Mouse (Mus musculus) brain, adult 2 months (tissue): Measurements from ENCODE around the gene Srf.
"Not testable (repeated sequence)": the region's sequence is repeated elsewhere in the genome, so short reads cannot be mapped to it uniquely, and the experiment has no call there.

Experiments used
- DNase-seq: peaks from one replicate; pipeline ENCODE4 v3.0.0; 2011; ENCODE audit warnings: low read depth, low spot score

Srf gene

DNA sequence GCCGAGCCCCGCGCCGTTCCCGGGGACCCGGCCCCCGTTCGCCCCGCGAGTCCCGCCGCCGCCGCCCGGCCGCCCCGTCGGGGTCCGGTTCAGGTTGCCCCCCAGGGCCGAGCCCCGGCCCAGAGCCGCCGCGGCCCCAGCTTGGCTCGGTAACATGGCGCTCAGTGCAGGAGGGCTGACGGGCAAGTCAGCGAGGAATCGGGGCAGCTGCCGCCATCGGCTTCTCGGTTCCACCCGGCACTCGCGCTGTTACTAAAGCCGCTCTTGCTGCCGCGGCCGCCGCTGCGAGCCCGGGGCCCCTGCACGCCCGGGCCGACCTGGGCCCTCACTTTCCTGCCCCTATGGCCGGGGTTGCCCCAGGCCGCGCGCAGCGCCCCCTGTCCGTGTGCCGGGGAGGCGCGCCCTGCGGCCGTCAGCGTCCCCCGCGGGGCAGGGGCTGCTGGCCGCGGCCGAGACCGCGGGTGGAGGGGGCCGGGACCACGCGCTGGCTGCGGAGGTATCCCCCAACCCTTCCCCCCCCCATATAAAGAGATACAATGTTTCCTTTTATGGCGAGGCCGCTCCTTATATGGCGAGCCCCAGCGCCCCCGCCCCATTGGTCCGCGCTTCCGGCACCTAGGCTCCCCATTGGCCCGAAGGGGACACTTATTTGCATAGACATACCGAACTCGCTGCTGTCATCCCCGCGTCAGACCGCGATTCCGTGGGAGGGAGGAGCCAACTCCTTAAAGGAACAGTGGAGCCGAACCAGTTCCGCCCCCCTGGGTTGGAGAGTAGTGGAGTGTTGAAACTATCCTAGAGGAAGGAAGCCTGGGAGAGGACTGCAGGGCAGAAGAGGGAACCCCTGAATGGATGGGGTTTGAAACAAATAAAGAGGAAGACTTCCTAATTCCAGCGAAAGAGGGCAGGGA lies at the start of gene Srf:
Gene Srf, minus strand, starts transcription at position 503 of the 911 bp plus-strand sequence.
- peak; percentile 99 for DNase-seq

DNA sequence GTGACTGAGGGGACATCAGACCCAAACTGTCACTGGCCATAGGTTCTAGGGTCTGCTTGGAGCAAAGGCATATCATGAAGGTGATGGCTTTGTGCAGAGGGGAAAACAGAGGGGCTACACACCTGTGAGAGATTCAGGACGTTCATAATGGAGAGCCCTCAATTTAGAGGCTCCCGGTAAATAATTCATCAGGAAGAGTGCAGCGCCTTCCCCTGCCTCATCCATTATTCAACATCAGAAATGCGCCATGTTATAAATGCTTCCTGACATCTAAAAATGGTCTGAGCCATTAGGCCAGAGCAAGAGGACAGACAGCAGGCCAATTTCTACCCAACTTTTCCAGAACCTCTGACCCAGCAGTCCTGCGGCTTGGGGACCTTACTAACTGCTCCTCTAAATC lies 49.2 kb upstream of the Srf start:
- no peak for DNase-seq

- no peak for DNase-seq
These were observed 47.3 kb upstream of the Srf start for GRCm38 (mm10) chr17:46603229-46603628.

GRCm38 (mm10) chr17:46602212-46602611 lies 46.2 kb upstream of the Srf start:
- DNase-seq = no peak

GRCm38 (mm10) chr17:46600569-46600968 lies 44.6 kb upstream of the Srf start:
- no peak for DNase-seq

DNA sequence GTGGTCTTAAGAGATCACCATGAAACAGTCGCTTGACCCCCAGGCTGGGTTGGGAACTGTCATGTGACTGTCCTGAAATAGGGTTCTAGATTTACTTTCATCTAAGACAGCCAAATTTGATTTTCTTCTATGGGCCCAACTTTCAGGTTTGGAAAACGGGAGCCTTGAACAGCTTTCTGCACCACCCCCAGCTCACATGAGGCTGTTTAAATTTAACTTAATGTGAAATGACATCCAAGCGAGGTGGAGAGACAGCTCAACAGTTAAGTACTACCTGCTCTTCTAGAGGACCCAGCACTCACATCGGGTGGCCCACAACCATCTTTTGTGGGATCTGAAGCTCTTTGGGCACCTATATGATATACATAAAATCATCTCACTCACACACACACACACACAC lies 43.0 kb upstream of the Srf start:
- peak; percentile 59 for DNase-seq

DNA sequence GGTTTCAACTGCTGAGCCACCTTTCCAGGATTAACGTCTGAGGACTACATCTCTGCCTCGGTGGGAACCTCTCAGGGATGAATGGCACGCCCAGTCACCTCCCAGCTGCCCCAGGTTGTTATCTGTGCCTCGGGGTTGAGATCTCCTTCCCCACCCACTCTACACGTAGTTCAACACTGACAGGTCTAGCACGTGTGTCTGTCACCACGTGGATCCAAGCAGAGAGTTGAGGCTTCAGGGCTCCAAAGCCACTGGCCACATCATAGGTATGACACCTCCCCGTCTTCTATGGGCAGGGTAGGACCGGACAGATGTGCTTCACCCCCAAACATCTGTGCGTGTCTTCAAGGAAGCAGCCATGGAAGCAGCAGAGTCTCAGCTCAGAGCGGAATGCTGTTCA lies 42.0 kb upstream of the Srf start:
- no peak for DNase-seq

DNA sequence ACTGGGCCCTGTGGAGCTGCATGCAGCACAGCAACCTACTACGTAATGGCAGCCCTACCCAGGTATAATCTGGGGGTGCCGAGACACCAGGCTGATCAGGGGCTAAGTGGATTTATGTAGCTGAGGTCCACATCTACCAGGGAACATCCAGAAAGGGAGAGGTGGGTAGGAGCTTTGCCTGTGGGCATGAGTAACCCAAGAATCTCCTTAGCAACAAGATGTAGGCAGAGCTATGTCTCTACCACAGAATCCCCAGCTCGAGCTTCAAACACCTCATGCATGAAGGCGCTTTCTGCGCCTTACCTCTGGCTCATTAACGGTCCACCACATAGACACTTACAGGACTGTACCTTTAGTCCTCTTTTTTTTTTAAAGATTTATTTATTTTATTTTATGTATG lies 39.4 kb upstream of the Srf start:
- peak; percentile 71 for DNase-seq

DNA sequence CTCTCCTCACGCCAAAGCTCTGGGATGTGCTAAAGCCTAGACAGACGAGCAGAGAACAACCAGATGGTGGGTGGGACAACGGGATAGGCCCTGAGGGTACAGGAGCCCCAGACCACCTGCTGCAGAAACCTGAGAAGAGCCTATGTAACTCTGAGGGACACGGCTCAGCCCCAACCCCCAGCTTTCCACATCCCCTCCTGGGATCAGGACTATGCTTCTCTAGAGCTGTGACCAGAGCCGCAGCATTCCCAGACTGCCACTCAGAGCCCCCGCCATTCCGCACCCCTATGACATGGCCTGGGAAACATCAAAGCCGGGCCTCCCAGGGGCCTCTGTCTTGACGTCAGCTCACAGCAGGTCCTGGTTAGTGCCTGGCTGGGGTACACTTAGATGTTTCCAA lies 38.6 kb upstream of the Srf start:
- no peak for DNase-seq

DNA sequence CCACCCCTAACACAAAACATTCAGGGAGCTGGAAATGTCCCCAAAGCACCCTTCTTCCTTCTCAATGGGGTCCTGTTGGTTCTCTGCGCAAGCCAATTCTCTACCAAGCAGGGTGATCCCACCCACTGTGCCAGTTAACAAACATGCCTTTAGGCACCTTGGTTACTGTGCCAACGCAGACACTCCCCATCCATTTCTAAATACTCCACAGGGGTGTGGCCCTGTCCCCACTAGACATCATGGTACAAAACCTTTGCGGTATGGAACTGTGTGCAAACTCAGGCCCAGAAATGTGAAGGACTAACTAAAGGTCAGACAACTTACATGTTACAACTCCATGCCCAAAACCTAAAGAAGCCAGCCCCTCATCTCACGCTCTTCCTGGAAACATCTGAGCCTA lies 37.1 kb upstream of the Srf start:
- DNase-seq = no peak

DNA sequence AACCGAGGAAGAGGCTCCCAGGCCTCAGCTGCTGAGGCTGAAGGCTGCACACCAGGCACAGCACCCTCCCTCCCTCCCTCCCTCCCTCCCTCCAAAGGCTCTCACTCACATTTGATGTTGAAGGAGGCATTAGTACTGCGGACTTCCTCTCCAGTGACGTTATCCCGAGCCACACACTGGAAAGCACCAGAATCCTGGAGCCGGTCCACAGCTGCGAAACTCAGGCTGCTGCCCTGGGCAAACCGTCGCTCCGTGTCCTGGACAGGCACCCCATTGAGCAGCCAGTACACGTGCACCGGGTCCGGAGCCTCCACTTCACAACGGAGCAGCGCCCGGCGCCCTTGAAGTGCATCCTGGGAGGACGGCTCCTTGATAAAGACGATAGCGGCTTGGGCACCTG lies 35.4 kb upstream of the Srf start:
- peak; percentile 51 for DNase-seq

DNA sequence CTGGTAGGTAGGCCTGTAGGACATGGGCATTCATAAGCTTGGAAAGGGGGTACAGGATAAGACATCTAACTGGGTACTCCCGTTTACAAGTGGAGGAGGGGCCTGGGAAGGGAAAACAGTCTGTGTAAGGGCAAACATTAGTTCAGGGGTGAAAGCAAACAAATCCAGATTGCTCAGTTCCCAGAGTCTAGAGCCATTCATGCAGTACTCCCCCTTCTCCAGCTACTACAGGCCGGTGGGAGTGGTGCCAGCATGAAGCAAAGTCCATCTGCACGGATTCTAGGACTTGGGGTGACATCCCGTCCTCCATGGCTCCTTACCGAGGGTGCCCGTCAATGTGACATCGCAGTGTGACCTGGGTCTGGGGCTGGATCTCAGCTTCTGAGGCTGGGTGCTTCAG lies 34.5 kb upstream of the Srf start:
- no peak for DNase-seq

GRCm38 (mm10) chr17:46589635-46590314 lies 33.8 kb upstream of the Srf start:
- peak; percentile 61 for DNase-seq

- peak; percentile 21 for DNase-seq
These were observed 32.9 kb upstream of the Srf start for GRCm38 (mm10) chr17:46588913-46589312.

DNA sequence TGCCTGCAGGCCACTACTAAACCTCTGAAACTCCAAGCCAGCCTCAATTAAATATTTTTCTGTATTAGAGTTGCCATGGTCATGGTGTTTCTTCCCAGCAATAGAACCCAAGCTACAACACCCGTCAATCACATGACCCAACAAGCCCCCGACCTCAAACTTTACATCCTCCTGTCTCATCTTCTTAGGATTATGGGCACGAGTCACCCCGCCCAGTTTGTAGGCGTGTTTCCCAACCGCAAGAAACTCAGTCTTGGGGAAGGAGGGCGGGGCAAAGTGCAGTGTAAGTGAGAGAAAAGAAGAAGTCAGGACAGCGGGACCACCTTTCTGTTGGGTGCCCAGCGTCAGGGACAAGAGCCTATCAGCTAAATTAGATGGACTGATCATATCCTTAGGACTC lies 32.2 kb upstream of the Srf start:
- no peak for DNase-seq

DNA sequence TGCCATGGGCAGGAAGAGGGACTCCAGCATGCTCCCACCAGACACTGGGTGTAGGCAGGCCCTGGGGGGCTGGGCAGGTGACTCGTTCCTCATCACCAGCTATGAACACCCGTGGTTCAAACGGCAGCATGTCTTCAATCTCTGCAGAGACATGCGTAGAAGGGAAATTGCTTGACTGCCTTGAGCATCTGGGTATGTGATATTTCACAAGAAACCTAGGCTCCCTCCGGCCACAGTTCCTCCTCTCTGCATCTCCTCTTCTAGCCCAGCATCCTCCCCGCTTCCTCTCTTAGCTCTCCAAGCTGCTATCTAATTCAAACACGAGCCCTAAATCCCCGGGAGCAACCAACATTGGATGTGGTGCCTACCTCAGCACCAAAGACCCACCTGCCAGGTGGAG lies 30.4 kb upstream of the Srf start:
- no peak for DNase-seq

- no peak for DNase-seq
These were observed 22.7 kb upstream of the Srf start for GRCm38 (mm10) chr17:46578650-46579049.

DNA sequence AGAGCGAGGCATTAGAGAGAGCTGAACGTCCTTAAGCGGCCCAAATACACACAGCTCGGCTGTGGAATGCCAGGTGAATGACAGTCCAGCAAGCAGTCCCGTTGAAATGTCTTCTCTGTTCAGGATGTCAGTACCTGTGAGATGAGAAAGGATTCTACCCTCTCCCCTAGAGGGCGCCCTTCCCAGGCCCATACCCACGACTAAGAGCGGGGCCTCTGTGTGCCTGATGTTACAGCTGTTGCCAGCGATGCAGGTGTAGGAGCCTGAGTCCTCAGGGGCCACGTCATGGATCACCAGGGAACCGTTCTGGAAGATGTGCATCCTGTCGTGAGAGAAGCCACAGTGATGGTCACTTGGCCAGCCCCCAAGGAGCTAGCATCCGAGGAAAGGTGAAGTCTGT lies 20.1 kb upstream of the Srf start:
- no peak for DNase-seq

GRCm38 (mm10) chr17:46574535-46574934 lies 18.6 kb upstream of the Srf start:
- DNase-seq = peak; percentile 36

DNA sequence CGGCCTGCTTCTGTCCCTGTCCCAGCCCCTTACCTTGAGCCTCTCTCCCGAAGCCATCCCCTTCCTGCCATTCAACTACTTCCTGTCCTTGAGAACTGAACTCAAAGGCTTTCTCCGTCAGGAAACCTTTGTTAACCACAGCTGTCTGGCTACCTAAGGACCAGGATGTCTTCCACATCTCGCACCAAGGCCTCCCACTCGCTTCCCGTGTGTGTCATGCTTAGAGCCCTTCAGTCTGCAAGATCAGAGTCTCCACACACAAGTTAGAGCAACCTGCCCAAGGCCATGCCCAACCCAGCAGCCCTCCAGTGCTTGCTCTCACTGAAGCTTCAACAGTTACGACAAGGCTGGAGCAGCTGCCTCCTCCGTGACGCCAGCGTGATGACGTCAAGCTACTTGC lies 15.0 kb upstream of the Srf start:
- DNase-seq = no peak

DNA sequence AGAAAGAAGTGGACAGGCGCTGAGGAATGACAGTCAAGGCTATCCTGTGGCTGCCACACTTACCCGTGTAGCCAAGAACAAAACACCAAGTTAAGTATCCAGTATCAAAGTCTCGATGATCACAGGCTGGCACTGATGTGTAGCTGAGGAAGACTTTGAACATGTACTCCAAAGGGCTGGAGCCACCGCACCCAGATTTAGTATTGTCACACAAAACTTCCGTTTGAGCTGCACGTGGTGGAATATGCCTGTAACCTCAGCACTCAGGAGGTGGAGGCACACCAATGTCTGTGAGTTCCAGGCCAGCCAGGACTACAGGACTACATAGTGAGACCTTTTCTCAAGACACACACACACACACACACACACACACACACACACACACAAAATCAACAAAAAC lies 3.2 kb upstream of the Srf start:
- no peak for DNase-seq

DNA sequence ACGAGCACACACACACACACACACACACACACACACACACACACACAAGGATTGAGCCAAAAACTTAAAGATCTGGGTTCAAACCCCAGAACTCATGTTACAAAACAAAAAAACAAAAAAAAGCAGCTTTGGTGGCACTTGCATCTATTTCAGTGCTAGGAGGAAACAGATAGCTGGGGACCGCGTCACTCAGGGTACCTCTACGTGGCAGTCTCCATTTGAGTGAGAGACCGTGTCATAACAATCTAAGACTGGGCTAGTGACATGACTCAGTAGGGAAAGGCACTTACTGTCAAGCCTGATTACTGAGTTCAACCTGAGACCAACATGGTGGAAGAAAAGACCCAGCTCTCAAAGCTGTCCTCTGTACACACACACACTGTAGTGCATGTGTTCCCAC lies 2.2 kb upstream of the Srf start:
- no peak for DNase-seq

- not testable (repeated sequence) for DNase-seq
These were observed 1.3 kb upstream of the Srf start for GRCm38 (mm10) chr17:46557321-46557720.
